Mouse (Mus musculus): ENCODE results near the gene Tfr2. TPM values are rescaled to one million over a fixed set of nuclear protein-coding genes. Genes with fewer than 3 reads are reported as not detected.
A peak's percentile ranks its signal among the peaks of the same experiment; 100 is the strongest.
"Not testable (repeated sequence)": the region's sequence is repeated elsewhere in the genome, so short reads cannot be mapped to it uniquely, and the experiment has no call there.

The Tfr2 gene
- polyA plus RNA-seq, 3 experiments from 2014 or later, result 1.3 to 1.9 TPM; not detected in 1

DNA sequence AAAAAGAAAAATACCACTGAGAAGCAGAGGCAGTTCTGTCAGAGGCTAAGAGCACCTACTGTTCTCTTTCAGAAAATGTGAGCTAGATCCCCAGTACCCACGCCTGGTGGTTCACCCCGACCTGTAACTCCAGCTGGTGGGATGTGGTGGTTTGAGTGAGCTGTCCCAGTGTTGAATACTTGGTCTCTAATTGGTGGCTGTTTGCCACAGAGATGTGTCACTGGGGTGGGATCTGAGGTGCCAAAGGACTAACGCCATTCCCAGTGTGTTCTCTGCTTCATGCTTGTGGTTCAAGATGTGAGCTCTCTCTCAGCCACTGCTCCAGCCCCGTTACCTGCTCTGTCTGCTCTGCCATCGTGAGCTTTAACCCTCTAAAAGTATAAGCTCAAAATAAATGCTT, 20.9 kb downstream of the Tfr2 start:
- ATAC-seq, result no peak

GRCm38 (mm10) chr5:137595921-137596320, 26.3 kb downstream of the Tfr2 start:
- ATAC-seq, result no peak

DNA sequence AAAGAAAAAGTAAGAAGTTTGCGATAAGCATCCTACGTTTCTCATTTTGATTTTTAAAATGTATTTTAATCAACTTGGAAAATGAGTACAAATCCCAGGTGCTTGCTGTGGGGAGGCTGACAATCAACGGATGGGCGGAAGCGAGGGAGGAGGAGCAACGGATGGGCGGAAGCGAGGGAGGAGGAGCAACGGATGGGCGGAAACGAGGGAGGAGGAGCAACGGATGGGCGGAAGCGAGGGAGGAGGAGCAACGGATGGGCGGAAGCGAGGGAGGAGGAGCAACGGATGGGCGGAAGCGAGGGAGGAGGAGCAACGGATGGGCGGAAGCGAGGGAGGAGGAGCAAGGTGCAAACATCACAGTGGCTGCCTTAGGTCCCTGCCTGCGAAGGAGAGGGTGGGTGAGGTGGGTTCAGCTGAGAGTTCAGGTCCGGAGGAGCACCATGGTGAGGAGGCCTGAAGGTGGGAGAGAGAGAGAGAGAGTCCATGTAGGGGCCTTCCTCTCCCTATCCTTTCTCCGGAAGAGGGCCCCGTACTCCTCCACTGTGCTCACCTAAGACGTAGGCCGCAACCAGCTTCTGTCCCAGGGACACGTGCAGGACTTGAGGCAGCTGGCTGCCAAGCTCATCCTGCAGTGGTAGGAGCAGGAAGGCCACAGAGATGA, 27.1 kb downstream of the Tfr2 start:
- no peak for ATAC-seq

DNA sequence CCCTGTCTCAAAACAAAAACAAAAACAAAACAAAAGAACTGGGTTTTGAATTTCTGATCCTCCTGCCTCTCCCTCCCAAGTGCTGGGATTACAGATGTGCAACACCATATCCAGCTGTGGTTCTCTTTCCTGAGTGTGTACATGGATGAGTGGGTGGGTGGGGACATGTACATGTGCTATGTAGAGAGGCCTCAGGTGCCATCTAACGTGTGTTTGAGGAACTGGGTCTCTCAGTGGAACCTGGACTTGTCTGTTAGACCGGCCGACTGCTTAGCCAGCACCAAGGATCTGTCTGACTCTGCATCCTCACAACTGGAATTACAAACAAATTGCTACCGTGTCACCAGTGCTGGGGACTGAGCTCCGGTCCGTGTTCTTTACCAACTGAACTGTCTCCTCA, 28.0 kb downstream of the Tfr2 start:
- no peak for ATAC-seq

GRCm38 (mm10) chr5:137598100-137598826, 28.6 kb downstream of the Tfr2 start:
- no peak for ATAC-seq

- ATAC-seq, result no peak
Observed at GRCm38 (mm10) chr5:137599600-137599999, 30.0 kb downstream of the Tfr2 start.

DNA sequence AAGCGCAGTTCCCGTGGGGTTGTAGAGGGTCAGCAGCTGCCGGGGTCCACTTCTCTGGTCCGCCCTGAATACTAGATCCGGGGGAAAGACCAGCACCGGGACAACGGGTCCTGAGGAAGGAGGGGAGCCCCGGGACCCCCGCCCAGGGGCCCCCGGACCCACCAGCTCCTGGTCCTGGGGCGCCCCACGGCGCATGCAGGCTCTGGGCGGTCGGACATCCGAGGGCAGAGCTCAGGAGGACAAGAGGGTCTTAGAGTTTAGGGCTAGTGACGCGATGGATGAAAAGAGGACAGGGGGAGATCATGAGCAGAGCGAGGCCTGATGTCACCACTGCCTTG, 30.6 kb downstream of the Tfr2 start:
- ATAC-seq, result no peak

- peak; percentile 93 for ATAC-seq
Observed at GRCm38 (mm10) chr5:137600619-137601364, 31.2 kb downstream of the Tfr2 start, which contains the start of gene Mospd3. Gene Mospd3 (minus strand): TSS chr5:137601058.

DNA sequence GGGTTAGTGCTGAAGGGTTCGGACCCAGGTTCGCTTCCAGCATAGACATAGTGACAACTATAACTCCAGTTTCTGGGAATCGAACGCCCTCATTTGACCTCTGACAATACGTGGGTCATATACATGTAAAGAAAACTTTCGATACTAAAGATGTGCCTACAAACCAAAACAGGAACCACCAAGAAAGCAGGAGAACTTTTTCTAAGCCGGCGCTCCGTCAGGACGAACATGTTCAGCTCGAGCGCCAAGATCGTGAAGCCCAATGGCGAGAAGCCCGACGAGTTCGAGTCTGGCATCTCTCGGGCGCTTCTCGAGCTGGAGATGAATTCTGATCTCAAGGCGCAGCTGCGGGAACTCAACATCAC, 31.7 kb downstream of the Tfr2 start:
- no peak for ATAC-seq

- no peak for ATAC-seq
Observed at GRCm38 (mm10) chr5:137607860-137608653, 38.4 kb downstream of the Tfr2 start.

GRCm38 (mm10) chr5:137608654-137609190, 39.1 kb downstream of the Tfr2 start:
- no peak for ATAC-seq

DNA sequence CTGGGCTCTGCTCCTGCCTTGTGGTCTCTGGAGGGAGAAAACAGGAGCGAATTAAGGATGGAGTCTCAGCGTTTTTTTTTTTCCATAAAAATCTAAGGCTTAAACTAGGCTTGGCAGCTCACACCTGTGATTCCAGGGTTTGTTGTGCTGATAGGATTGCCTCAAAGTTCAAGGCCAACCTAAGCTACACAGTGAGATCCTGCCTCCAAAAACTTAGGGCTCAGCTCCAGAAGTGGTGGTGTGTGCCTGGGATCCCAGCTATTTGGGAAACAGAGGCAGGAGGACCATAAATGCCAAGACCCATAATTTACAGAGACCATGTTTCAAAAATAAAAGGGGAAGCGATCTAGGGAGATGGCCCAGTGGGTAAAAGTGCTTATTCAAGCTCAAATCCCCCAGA, 39.7 kb downstream of the Tfr2 start:
- no peak for ATAC-seq

- no peak for ATAC-seq
Observed at GRCm38 (mm10) chr5:137610056-137610455, 40.4 kb downstream of the Tfr2 start.

GRCm38 (mm10) chr5:137610548-137611244, 41.1 kb downstream of the Tfr2 start:
- no peak for ATAC-seq

DNA sequence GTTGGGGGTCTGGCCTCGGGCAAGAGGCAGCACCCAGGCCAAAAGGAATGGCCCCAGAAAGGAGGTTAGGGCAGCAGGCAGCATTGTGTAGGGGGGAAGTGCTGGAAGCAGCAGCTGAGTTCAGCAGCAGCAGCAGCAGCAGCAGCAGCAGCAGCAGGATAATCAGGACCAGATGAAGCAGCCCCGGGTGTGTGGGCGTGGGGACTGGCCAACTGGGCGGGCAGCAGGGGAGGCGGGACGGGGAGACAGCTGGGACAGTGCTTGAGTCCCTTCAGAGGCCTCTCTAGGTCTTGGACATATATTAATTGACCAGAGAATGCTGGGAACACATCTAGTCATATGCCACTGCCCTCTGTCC, 41.6 kb downstream of the Tfr2 start:
- ATAC-seq, result no peak

- ATAC-seq, result no peak
Observed at GRCm38 (mm10) chr5:137613076-137613475, 43.4 kb downstream of the Tfr2 start.

- ATAC-seq, result no peak
Observed at GRCm38 (mm10) chr5:137613550-137613949, 43.9 kb downstream of the Tfr2 start, which contains the start of gene Pcolce. Gene Pcolce (minus strand): TSS chr5:137613784.

DNA sequence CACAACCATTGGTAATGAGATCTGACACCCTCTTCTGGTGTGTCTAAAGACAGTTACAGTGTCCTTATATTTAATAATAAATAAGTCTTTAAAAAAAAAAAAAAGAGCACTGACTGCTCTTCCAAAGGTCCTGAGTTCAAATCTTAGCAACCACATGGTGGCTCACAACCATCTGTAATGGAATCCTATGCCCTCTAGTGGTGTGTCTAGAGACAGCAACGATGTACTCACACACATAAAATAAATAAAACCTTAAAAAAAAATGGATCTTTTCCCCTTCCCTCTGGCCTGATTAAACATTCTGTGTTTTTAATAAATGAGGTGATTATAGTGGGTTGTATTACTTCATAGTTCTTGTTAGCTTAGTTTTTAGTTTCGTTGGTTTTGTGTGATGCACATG, 45.3 kb downstream of the Tfr2 start:
- ATAC-seq, result not testable (repeated sequence)

- no peak for ATAC-seq
Observed at GRCm38 (mm10) chr5:137615347-137615746, 45.7 kb downstream of the Tfr2 start.

- no peak for ATAC-seq
Observed at GRCm38 (mm10) chr5:137623937-137624530, 54.4 kb downstream of the Tfr2 start.

DNA sequence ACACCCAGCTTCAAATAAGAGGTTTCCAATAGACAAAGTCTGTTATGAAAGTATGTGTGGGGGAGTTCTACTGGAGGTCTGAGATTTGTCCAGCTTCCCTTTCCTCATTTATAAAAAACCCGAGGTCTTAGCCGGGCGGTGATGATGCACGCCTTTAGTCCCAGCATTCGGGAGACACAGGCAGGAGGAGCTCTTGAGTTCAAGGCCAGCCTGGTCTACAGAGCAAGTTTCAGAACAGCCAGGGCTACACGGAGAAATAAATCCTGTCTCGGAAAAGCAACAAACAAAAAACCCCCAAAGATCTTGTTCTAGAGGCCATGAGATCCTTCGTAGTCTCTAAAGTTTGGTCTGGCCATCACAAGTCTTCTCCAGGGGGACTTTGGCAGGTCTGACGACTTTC, 58.4 kb downstream of the Tfr2 start:
- no peak for ATAC-seq

All from inflammation-experienced regulatory T-cells, adult 6 months (primary cell).